ENCODE assay signal across 23 mouse cellular contexts in the genomic region with DNA sequence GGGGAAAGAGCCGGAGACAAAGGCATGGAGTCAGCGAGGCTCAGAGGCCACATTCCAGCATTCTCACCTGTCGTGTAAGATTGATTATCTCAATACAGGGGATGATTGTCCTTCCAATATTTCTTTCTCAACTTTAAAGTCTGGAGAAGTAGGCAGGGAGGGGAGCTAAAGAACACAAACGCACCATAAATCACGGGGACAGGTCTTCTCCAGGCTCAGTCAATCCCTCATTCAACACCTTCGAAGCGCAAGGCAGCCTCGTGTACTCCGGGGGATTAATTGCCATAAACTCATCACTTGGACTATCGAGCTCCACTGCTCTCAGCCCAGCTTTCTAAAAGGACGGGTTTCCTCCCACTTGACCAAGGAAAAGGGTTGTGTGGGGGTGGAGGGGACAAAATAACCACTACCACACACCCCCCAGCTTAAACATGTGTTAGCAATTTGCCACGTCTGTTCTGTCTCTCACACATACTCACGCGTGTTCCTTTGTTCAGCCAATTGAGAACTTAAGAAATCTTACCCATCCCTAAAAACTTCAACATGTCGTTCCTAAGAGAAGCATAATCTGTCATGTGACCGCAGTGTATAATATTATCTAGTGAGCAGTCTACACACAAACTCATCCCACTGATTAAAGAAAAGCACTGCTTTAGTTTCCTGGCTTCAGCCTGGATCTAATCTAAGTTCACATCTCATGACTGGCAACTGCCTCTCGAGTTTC. TPM values are rescaled to one million over a fixed set of nuclear protein-coding genes. Genes with fewer than 3 reads are reported as not detected.
A peak's percentile ranks its signal among the peaks of the same experiment; 100 is the strongest.
DNase-seq lines count a peak whose midpoint lies in the region; ATAC-seq and TF ChIP-seq lines count a peak whose summit lies in the region.
"Had no signal": no experiment of that assay in that cellular context is flagged by ENCODE, and none has a peak within 500 bp of the region (broad histone marks: within the 10 kb centered on the region; RNA-seq: fewer than 3 reads in every experiment).

No protein-coding gene starts in this region.

- peaks cover 15% of the 10 kb centered on the region; the same call in 1 of the 2 replicates for H3K36me3 ChIP-seq in heart, embryonic 12.5 days
- H3K36me3 ChIP-seq in lung, embryonic 16.5 days (ENCODE audit: control insufficient read depth, insufficient read depth, low read length): no peaks in the 10 kb centered on the region
- peaks cover 17% of the 10 kb centered on the region for H3K36me3 ChIP-seq in embryonic facial prominence, embryonic 13.5 days
- H3K36me3 ChIP-seq in forebrain, postnatal 0 days (ENCODE audit: insufficient read depth): no peaks in the 10 kb centered on the region
- H3K36me3 ChIP-seq: liver, embryonic 15.5 days had no signal

- no peaks in the 10 kb centered on the region for H3K27me3 ChIP-seq in heart, embryonic 12.5 days (replicated peaks)
- H3K27me3 ChIP-seq in lung, embryonic 16.5 days (ENCODE audit: control insufficient read depth, insufficient read depth, low read depth, low read length): no peaks in the 10 kb centered on the region
- H3K27me3 ChIP-seq in embryonic facial prominence, embryonic 13.5 days: no peaks in the 10 kb centered on the region
- H3K27me3 ChIP-seq in forebrain, postnatal 0 days (ENCODE audit: insufficient read depth, low read length): no peaks in the 10 kb centered on the region
- H3K27me3 ChIP-seq: heart, embryonic 15.5 days; limb, embryonic 15.5 days; liver, embryonic 15.5 days; megakaryocyte, embryonic 14.5 days had no signal

- 72% methylated on average over 17 of the region's 17 CpGs for WGBS in heart, embryonic 12.5 days
- 42% methylated on average over 17 of the region's 17 CpGs for WGBS in lung, embryonic 16.5 days
- WGBS in embryonic facial prominence, embryonic 13.5 days: 52% methylated on average over 17 of the region's 17 CpGs
- 90% methylated on average over 17 of the region's 17 CpGs for WGBS in forebrain, postnatal 0 days

- peaks cover 21% of the 10 kb centered on the region for H3K4me1 ChIP-seq in heart, embryonic 12.5 days (replicated peaks)
- H3K4me1 ChIP-seq in lung, embryonic 16.5 days (replicated peaks; ENCODE audit: control insufficient read depth, insufficient read depth, low read length): no peaks in the 10 kb centered on the region
- peaks cover 26% of the 10 kb centered on the region for H3K4me1 ChIP-seq in embryonic facial prominence, embryonic 13.5 days
- no peaks in the 10 kb centered on the region for H3K4me1 ChIP-seq in forebrain, postnatal 0 days (ENCODE audit: insufficient read depth)
- H3K4me1 ChIP-seq: forebrain, embryonic 10.5 days; limb, embryonic 15.5 days; liver, embryonic 15.5 days; megakaryocyte, embryonic 14.5 days had no signal

- no peak overlapping the region for H3K4me3 ChIP-seq in heart, embryonic 12.5 days
- no peak overlapping the region for H3K4me3 ChIP-seq in lung, embryonic 16.5 days (ENCODE audit: low read length)
- H3K4me3 ChIP-seq in embryonic facial prominence, embryonic 13.5 days: no peak overlapping the region
- no peak overlapping the region for H3K4me3 ChIP-seq in forebrain, postnatal 0 days (ENCODE audit: low read depth, low read length)
- H3K4me3 ChIP-seq: forebrain, embryonic 10.5 days; heart, embryonic 15.5 days; limb, embryonic 15.5 days; liver, embryonic 15.5 days; megakaryocyte, embryonic 14.5 days had no signal

- ATAC-seq in heart, embryonic 12.5 days (ENCODE audit: insufficient number of reproducible peaks, low FRiP score): no peak
- ATAC-seq in lung, embryonic 16.5 days (ENCODE audit: low read depth): peak; percentile 25; the same call in 1 of the 2 replicates
- no peak for ATAC-seq in embryonic facial prominence, embryonic 13.5 days (ENCODE audit: insufficient number of reproducible peaks, insufficient read depth, low FRiP score, low TSS enrichment, low read depth)
- ATAC-seq in forebrain, postnatal 0 days: no peak
- ATAC-seq: activated CD4-positive, CD25-positive, alpha-beta regulatory T cell, adult 4 months had no signal

- H3K9ac ChIP-seq in heart, embryonic 12.5 days: no peak overlapping the region
- H3K9ac ChIP-seq in lung, embryonic 16.5 days (ENCODE audit: low read length): no peak overlapping the region
- no peak overlapping the region for H3K9ac ChIP-seq in embryonic facial prominence, embryonic 13.5 days
- H3K9ac ChIP-seq in forebrain, postnatal 0 days: no peak overlapping the region
- H3K9ac ChIP-seq: heart, embryonic 15.5 days; limb, embryonic 15.5 days; liver, embryonic 15.5 days had no signal

- peak; percentile 51 for DNase-seq in heart, adult 11 months
- no peak for DNase-seq in lung, adult 18-20 months
- DNase-seq in mesoderm, embryonic 11.5 days (ENCODE audit: low read depth, low spot score): peak; percentile 89
- DNase-seq in forebrain, postnatal 0 days: no peak
- DNase-seq in adrenal gland, postnatal 25 days: no peak
- DNase-seq: adrenal gland, postnatal 10 days; cerebellum, adult 11 months; cerebellum, postnatal 10 days; heart, adult 18-20 months; heart, postnatal 4 days; kidney, adult 8-10 months; lung, postnatal 14 days; spleen, adult 18-20 months; thymus, postnatal 36 days had no signal

- no peak for TF ChIP-seq CTCF in forebrain, postnatal 0 days (IDR thresholded peaks at IDR 0.05; ENCODE audit: low read depth)

- H3K4me2 ChIP-seq in heart, embryonic 12.5 days: no peak overlapping the region
- H3K4me2 ChIP-seq in lung, embryonic 16.5 days (ENCODE audit: low read depth, low read length): no peak overlapping the region
- no peak overlapping the region; the same call in 1 of the 2 replicates for H3K4me2 ChIP-seq in embryonic facial prominence, embryonic 13.5 days
- H3K4me2 ChIP-seq in forebrain, postnatal 0 days (ENCODE audit: low read depth): no peak overlapping the region
- H3K4me2 ChIP-seq: heart, embryonic 15.5 days; limb, embryonic 15.5 days; liver, embryonic 15.5 days had no signal

- no peak overlapping the region for H3K27ac ChIP-seq in heart, embryonic 12.5 days (ENCODE audit: poor library complexity, severe bottlenecking)
- no peak overlapping the region for H3K27ac ChIP-seq in lung, embryonic 16.5 days (ENCODE audit: low read length)
- peak overlapping the region; percentile 48; the same call in 1 of the 2 replicates for H3K27ac ChIP-seq in embryonic facial prominence, embryonic 13.5 days
- H3K27ac ChIP-seq in forebrain, postnatal 0 days (ENCODE audit: low read depth, low read length): no peak overlapping the region
- H3K27ac ChIP-seq: forebrain, embryonic 10.5 days; heart, embryonic 15.5 days; limb, embryonic 15.5 days; liver, embryonic 15.5 days had no signal

- peaks cover 19% of the 10 kb centered on the region for H3K9me3 ChIP-seq in heart, embryonic 12.5 days (replicated peaks)
- H3K9me3 ChIP-seq in lung, embryonic 16.5 days (ENCODE audit: control insufficient read depth, low read length): peaks cover 5% of the 10 kb centered on the region
- H3K9me3 ChIP-seq in embryonic facial prominence, embryonic 13.5 days: peaks cover 14% of the 10 kb centered on the region
- H3K9me3 ChIP-seq in forebrain, postnatal 0 days (ENCODE audit: low read length): peaks cover 11% of the 10 kb centered on the region; the same call in 1 of the 2 replicates
- H3K9me3 ChIP-seq: heart, embryonic 15.5 days; liver, embryonic 15.5 days had no signal

RNA-seq across cellular contexts. Expression of gene Smyd3, which starts 43.8 kb away (rescaled TPM):
- 11.5 and 12.2 TPM in 2 replicates for polyA plus RNA-seq in heart, embryonic 12.5 days (2016; fragmentation: Nextera tagmentation; extraction: Ambion mirVana)
- polyA plus RNA-seq in lung, embryonic 16.5 days (2015; fragmentation: Nextera tagmentation; extraction: Ambion mirVana): 16.8 and 19.1 TPM in 2 replicates
- polyA plus RNA-seq in embryonic facial prominence, embryonic 13.5 days (2015; fragmentation: Nextera tagmentation; extraction: Ambion mirVana): 30.1 and 31.4 TPM in 2 replicates
- 18.2 and 19.0 TPM in 2 replicates for total RNA-seq in forebrain, postnatal 0 days (2014; rRNA removed)
- polyA plus RNA-seq in forebrain, postnatal 0 days (2015; fragmentation: Nextera tagmentation; extraction: Ambion mirVana): 26.8 and 27.6 TPM in 2 replicates
- 5.4 and 9.6 TPM in 2 replicates for total RNA-seq in adrenal gland, postnatal 25 days (2021)

Comparison
In these comparisons a context has a peak if more than half of its experiments do, and no peak if none do; other contexts are left out.
1. DNase-seq: peak in heart, adult 11 months (single experiment) and mesoderm, embryonic 11.5 days (single experiment); none in lung, adult 18-20 months (0 of 2), forebrain, postnatal 0 days (single experiment) and adrenal gland, postnatal 25 days (single experiment).